ENCODE assay signal across 24 mouse cellular contexts in genomic region chr14:34571610-34572387, GRCm38 (mm10). TPM values are rescaled to one million over a fixed set of nuclear protein-coding genes. Genes with fewer than 3 reads are reported as not detected.
A peak's percentile ranks its signal among the peaks of the same experiment; 100 is the strongest.
DNase-seq lines count a peak whose midpoint lies in the region; ATAC-seq and TF ChIP-seq lines count a peak whose summit lies in the region.
"Had no signal": no experiment of that assay in that cellular context is flagged by ENCODE, and none has a peak within 500 bp of the region (broad histone marks: within the 10 kb centered on the region; RNA-seq: fewer than 3 reads in every experiment).

No protein-coding gene starts in this region.

- H3K9ac ChIP-seq in heart, embryonic 11.5 days (ENCODE audit: low read depth, low read length): no peak overlapping the region
- no peak overlapping the region for H3K9ac ChIP-seq in midbrain, embryonic 14.5 days (replicated peaks; ENCODE audit: low read length)
- H3K9ac ChIP-seq: forebrain, embryonic 13.5 days; forebrain, postnatal 0 days; hindbrain, embryonic 14.5 days; intestine, embryonic 15.5 days had no signal

- intact Hi-C loops in gastrocnemius, adult 2 months (cut with DNase I): loop anchor here (2.0 kb wide), 1 partner anchor 199 kb away; no protein-coding TSS in a partner anchor
- intact Hi-C loops in heart, postnatal 14 days (cut with DNase I): no loop called here

- no peak for DNase-seq in gastrocnemius, adult 2 months
- DNase-seq in gastrocnemius, postnatal 10 days: no peak
- DNase-seq in heart, postnatal 14 days: no peak
- no peak for DNase-seq in testis, postnatal 14 days (ENCODE audit: low spot score)
- no peak for DNase-seq in midbrain, embryonic 14.5 days
- DNase-seq: adrenal gland, adult 8-10 months; adrenal gland, postnatal 36 days; B cell, adult 2 months; cerebellum, adult 2 months; cerebellum, postnatal 10 days; forebrain, postnatal 0 days; kidney, adult 18-20 months had no signal

- peaks cover 57% of the 10 kb centered on the region for H3K4me1 ChIP-seq in heart, embryonic 11.5 days (ENCODE audit: control insufficient read depth, insufficient read depth, low read length)
- H3K4me1 ChIP-seq in testis, adult 2 months (ENCODE audit: control insufficient read depth, insufficient read depth, low read length): peaks cover 4% of the 10 kb centered on the region
- H3K4me1 ChIP-seq in midbrain, embryonic 14.5 days (ENCODE audit: control insufficient read depth, insufficient read depth, low read length): 0 out of 2 replicates have a peak, but pooled peaks cover 3% of the 10 kb centered on the region

- H3K27me3 ChIP-seq in heart, embryonic 11.5 days (ENCODE audit: control insufficient read depth, insufficient read depth, low read length): no peaks in the 10 kb centered on the region
- H3K27me3 ChIP-seq in testis, adult 2 months (ENCODE audit: control insufficient read depth, insufficient read depth, low read length): no peaks in the 10 kb centered on the region
- H3K27me3 ChIP-seq in midbrain, embryonic 14.5 days (ENCODE audit: control insufficient read depth, insufficient read depth, low read length): no peaks in the 10 kb centered on the region
- H3K27me3 ChIP-seq: intestine, embryonic 15.5 days had no signal

- no peak for ATAC-seq in heart, embryonic 11.5 days (replicated peaks; ENCODE audit: insufficient number of reproducible peaks, low FRiP score, low TSS enrichment)
- no peak for ATAC-seq in midbrain, embryonic 14.5 days (ENCODE audit: low FRiP score, low TSS enrichment)
- ATAC-seq: CD4-positive, CD25-positive, alpha-beta regulatory T cell, adult 4 months; forebrain, embryonic 13.5 days; forebrain, postnatal 0 days; intestine, embryonic 15.5 days had no signal

- TF ChIP-seq POLR2A in testis, adult 2 months (IDR thresholded peaks at IDR 0.05; ENCODE audit: control insufficient read depth, low read depth, low read length): no peak

- no peaks in the 10 kb centered on the region for H3K9me3 ChIP-seq in heart, embryonic 11.5 days (replicated peaks; ENCODE audit: control insufficient read depth, low read length)
- no peaks in the 10 kb centered on the region for H3K9me3 ChIP-seq in midbrain, embryonic 14.5 days (ENCODE audit: control insufficient read depth, low read length)
- H3K9me3 ChIP-seq: embryonic facial prominence, embryonic 10.5 days; forebrain, embryonic 13.5 days; G1E; hindbrain, embryonic 10.5 days; intestine, embryonic 15.5 days had no signal

- peaks cover 12% of the 10 kb centered on the region; the same call in 1 of the 2 replicates for H3K36me3 ChIP-seq in heart, embryonic 11.5 days (ENCODE audit: control insufficient read depth, insufficient read depth, low read length)
- H3K36me3 ChIP-seq in testis, adult 2 months (ENCODE audit: control insufficient read depth, insufficient read depth, low read length): no peaks in the 10 kb centered on the region
- H3K36me3 ChIP-seq in midbrain, embryonic 14.5 days (ENCODE audit: control insufficient read depth, insufficient read depth, low read length): no peaks in the 10 kb centered on the region
- H3K36me3 ChIP-seq: embryonic facial prominence, embryonic 10.5 days; G1E; hindbrain, embryonic 10.5 days; intestine, embryonic 15.5 days had no signal

- no peak for TF ChIP-seq CTCF in gastrocnemius, adult 2 months (IDR thresholded peaks at IDR 0.05)
- TF ChIP-seq CTCF in testis, adult 2 months (IDR thresholded peaks at IDR 0.05; ENCODE audit: control insufficient read depth, insufficient read depth, insufficient replicate concordance, low read depth, low read length): 0 out of 2 replicates have a peak, but pooled peaks have one; percentile 3

- H3K4me2 ChIP-seq in heart, embryonic 11.5 days: no peak overlapping the region
- no peak overlapping the region for H3K4me2 ChIP-seq in midbrain, embryonic 14.5 days (ENCODE audit: low read length)
- H3K4me2 ChIP-seq: forebrain, embryonic 13.5 days; hindbrain, embryonic 14.5 days; intestine, embryonic 15.5 days had no signal

- peak overlapping the region; percentile 86 for H3K27ac ChIP-seq in gastrocnemius, adult 2 months
- H3K27ac ChIP-seq in heart, embryonic 11.5 days (ENCODE audit: low read depth, low read length): peak overlapping the region; percentile 57
- no peak overlapping the region for H3K27ac ChIP-seq in testis, adult 2 months (ENCODE audit: control insufficient read depth, insufficient read depth, low read depth, low read length)
- no peak overlapping the region for H3K27ac ChIP-seq in midbrain, embryonic 14.5 days (replicated peaks; ENCODE audit: low read depth, low read length)
- H3K27ac ChIP-seq: embryonic facial prominence, embryonic 10.5 days; forebrain, embryonic 13.5 days; hindbrain, embryonic 10.5 days; hindbrain, embryonic 14.5 days; intestine, embryonic 15.5 days had no signal

- WGBS in heart, embryonic 11.5 days (ENCODE audit: insufficient replicate concordance): 74% methylated on average over 17 of the region's 17 CpGs
- 86% methylated on average over 17 of the region's 17 CpGs for WGBS in midbrain, embryonic 14.5 days

- peak overlapping the region; percentile 36 for H3K4me3 ChIP-seq in gastrocnemius, adult 2 months
- no peak overlapping the region for H3K4me3 ChIP-seq in heart, embryonic 11.5 days (ENCODE audit: low read depth, low read length)
- no peak overlapping the region for H3K4me3 ChIP-seq in testis, adult 2 months (ENCODE audit: control insufficient read depth, low read depth, low read length)
- no peak overlapping the region for H3K4me3 ChIP-seq in midbrain, embryonic 14.5 days (replicated peaks; ENCODE audit: low read depth, low read length)
- H3K4me3 ChIP-seq: embryonic facial prominence, embryonic 10.5 days; forebrain, embryonic 13.5 days; hindbrain, embryonic 10.5 days; intestine, embryonic 15.5 days had no signal

RNA-seq across cellular contexts. Expression of gene Ldb3, which starts 16.7 kb away (rescaled TPM):
- 1,000 to 10,000 TPM; 1,886 to 2,548 TPM for total RNA-seq in gastrocnemius, adult 2 months (2021)
- 1,000 to 10,000 TPM; 1,336 to 1,359 TPM for total RNA-seq in gastrocnemius, postnatal 10 days (2021)
- polyA plus RNA-seq in heart, embryonic 11.5 days (2014; fragmentation: Nextera tagmentation; extraction: Ambion mirVana): 221 and 225 TPM in 2 replicates
- 100 to 1,000 TPM; 877 to 926 TPM for total RNA-seq in heart, postnatal 14 days (2021)
- 0.54 and 0.99 TPM in 2 replicates for polyA plus RNA-seq in testis, adult 2 months (2012; rRNA removed)
- polyA plus RNA-seq in midbrain, embryonic 14.5 days (2014; fragmentation: Nextera tagmentation; extraction: Ambion mirVana): 0.50 and 0.76 TPM in 2 replicates
- polyA plus RNA-seq: CD4-positive, CD25-positive, alpha-beta regulatory T cell, adult 4 months; embryonic facial prominence, embryonic 10.5 days; G1E had no signal

RNA-seq across cellular contexts. Expression of gene Opn4, which starts 28.1 kb away (rescaled TPM):
- not detected for total RNA-seq in gastrocnemius, adult 2 months (2021)
- total RNA-seq in gastrocnemius, postnatal 10 days (2021): not detected
- 4.1 and 4.2 TPM in 2 replicates for polyA plus RNA-seq in heart, embryonic 11.5 days (2014; fragmentation: Nextera tagmentation; extraction: Ambion mirVana)
- total RNA-seq in heart, postnatal 14 days (2021): 1 to 10 TPM; 2.2 to 2.3 TPM
- polyA plus RNA-seq in testis, adult 2 months (2012; rRNA removed): 0.14 and 0.26 TPM in 2 replicates
- not detected in 2 replicates for polyA plus RNA-seq in midbrain, embryonic 14.5 days (2014; fragmentation: Nextera tagmentation; extraction: Ambion mirVana)
- total RNA-seq: adrenal gland, postnatal 36 days; gastrocnemius, adult 8-10 months had no signal
- polyA plus RNA-seq: CD4-positive, CD25-positive, alpha-beta regulatory T cell, adult 4 months; forebrain, embryonic 13.5 days; G1E; hindbrain, embryonic 10.5 days; hindbrain, embryonic 14.5 days; intestine, embryonic 15.5 days had no signal

RNA-seq across cellular contexts. Expression of gene 9230112D13Rik, which starts 49.2 kb away (rescaled TPM):
- not detected for total RNA-seq in gastrocnemius, adult 2 months (2021)
- not detected for total RNA-seq in gastrocnemius, postnatal 10 days (2021)
- not detected in 2 replicates for polyA plus RNA-seq in heart, embryonic 11.5 days (2014; fragmentation: Nextera tagmentation; extraction: Ambion mirVana)
- total RNA-seq in heart, postnatal 14 days (2021): not detected
- 0.14 TPM in 1 of 2 replicates, not detected in the other for polyA plus RNA-seq in testis, adult 2 months (2012; rRNA removed)
- polyA plus RNA-seq in midbrain, embryonic 14.5 days (2014; fragmentation: Nextera tagmentation; extraction: Ambion mirVana): not detected in 2 replicates
- total RNA-seq: adrenal gland, adult 8-10 months; adrenal gland, postnatal 36 days; forebrain, postnatal 0 days; G1E; gastrocnemius, adult 8-10 months; gastrocnemius, postnatal 4 days had no signal
- polyA plus RNA-seq: CD4-positive, CD25-positive, alpha-beta regulatory T cell, adult 4 months; cerebellum, adult 2 months; embryonic facial prominence, embryonic 10.5 days; embryonic facial prominence, embryonic 14.5 days; forebrain, embryonic 13.5 days; forebrain, postnatal 0 days; G1E; hindbrain, embryonic 10.5 days; hindbrain, embryonic 14.5 days; intestine, embryonic 15.5 days had no signal

Comparison
In these comparisons a context has a peak if more than half of its experiments do, and no peak if none do; other contexts are left out.
1. H3K27ac ChIP-seq: peak in gastrocnemius, adult 2 months (single experiment) and heart, embryonic 11.5 days (single experiment); none in testis, adult 2 months (single experiment) and midbrain, embryonic 14.5 days (single experiment).